Mouse (Mus musculus) limb, embryonic 14.5 days (tissue): ENCODE measurements around the gene Sp2. TPM values are rescaled to one million over a fixed set of nuclear protein-coding genes. Genes with fewer than 3 reads are reported as not detected.

ENCODE experiments used
- ATAC-seq: fragments of 200-750 bp; cut with Nextera tagmentation; 2 replicates; pipeline ENCODE4 v1.8.0; 2017; ENCODE audit warnings: low read depth, moderate number of reproducible peaks, moderate TSS enrichment; ENCODE audit not compliant: low FRiP score
- DNase-seq: peaks from one replicate; pipeline ENCODE4 v3.0.0-alpha.2; 2015; ENCODE audit warnings: low spot score
- H3K27ac ChIP-seq: fragments of 300-500 bp; sonication (generic); replicated peaks from 2 replicates; pipeline ENCODE4 v1.5.1; 2014; ENCODE audit warnings: low read depth, mild to moderate bottlenecking, low read length, moderate library complexity, mixed read lengths
- H3K27me3 ChIP-seq: fragments of 300-500 bp; sonication (generic); 2 replicates; pipeline ENCODE4 v1.6.1; 2014; ENCODE audit warnings: low read length, mixed read lengths; ENCODE audit not compliant: control insufficient read depth, insufficient read depth
- H3K36me3 ChIP-seq: fragments of 300-500 bp; sonication (generic); 2 replicates; pipeline ENCODE4 v1.6.1; 2014; ENCODE audit warnings: mild to moderate bottlenecking, low read length, moderate library complexity, mixed read lengths; ENCODE audit not compliant: control insufficient read depth, insufficient read depth
- H3K4me1 ChIP-seq: fragments of 300-500 bp; sonication (generic); 2 replicates; pipeline ENCODE4 v1.6.1; 2014; ENCODE audit warnings: antibody characterized with exemption, low read length, mixed read lengths; ENCODE audit not compliant: control insufficient read depth, insufficient read depth
- H3K4me2 ChIP-seq: fragments of 300-500 bp; sonication (generic); replicated peaks from 2 replicates; pipeline ENCODE4 v1.6.1; 2014; ENCODE audit warnings: low read depth, mild to moderate bottlenecking, low read length, moderate library complexity; ENCODE audit not compliant: severe bottlenecking
- H3K4me3 ChIP-seq: fragments of 300-500 bp; sonication (generic); replicated peaks from 2 replicates; pipeline ENCODE4 v1.5.1; 2014; ENCODE audit warnings: low read length
- H3K9ac ChIP-seq: fragments of 300-500 bp; sonication (generic); 2 replicates; pipeline ENCODE4 v1.6.1; 2014; ENCODE audit warnings: mild to moderate bottlenecking, low read depth, low read length, moderate library complexity; ENCODE audit not compliant: severe bottlenecking
- H3K9me3 ChIP-seq: fragments of 300-500 bp; sonication (generic); 2 replicates; pipeline ENCODE4 v1.6.1; 2016; ENCODE audit warnings: low read length; ENCODE audit not compliant: control insufficient read depth
- POLR2A ChIP-seq: fragments of 200-500 bp; IDR thresholded peaks from 2 replicates; pipeline ENCODE4 v1.8.0; 2012; ENCODE audit warnings: inconsistent platforms, mild to moderate bottlenecking, moderate library complexity, borderline replicate concordance; ENCODE audit not compliant: insufficient read depth, insufficient read length; ENCODE audit errors: extremely low read depth
- WGBS: fragments of 180-500 bp; shearing (Covaris S2); extraction: QIAGEN DNeasy Blood & Tissue Kit; methylation state at CpG from one replicate; pipeline ENCODE4 v1.1.7; 2014; 5-methylcytosine and 5-hydroxymethylcytosine counted together
- polyA plus RNA-seq, 2 experiments: library from polyadenylated mRNA; depleted of rRNA in 1 of 2; stranded (reverse) in 1 of 2; unstranded in 1 of 2; fragments of >200 nt; fragmentation: Nextera tagmentation in 1 of 2; extraction: Ambion mirVana in 1 of 2; gene quantifications; 2 replicates each; pipeline versions ENCODE4 v1.2.1 to v1.2.3; 2012 to 2014

The Sp2 gene
- polyA plus RNA-seq, 2 experiments, result 16.0 to 17.1 TPM

DNA sequence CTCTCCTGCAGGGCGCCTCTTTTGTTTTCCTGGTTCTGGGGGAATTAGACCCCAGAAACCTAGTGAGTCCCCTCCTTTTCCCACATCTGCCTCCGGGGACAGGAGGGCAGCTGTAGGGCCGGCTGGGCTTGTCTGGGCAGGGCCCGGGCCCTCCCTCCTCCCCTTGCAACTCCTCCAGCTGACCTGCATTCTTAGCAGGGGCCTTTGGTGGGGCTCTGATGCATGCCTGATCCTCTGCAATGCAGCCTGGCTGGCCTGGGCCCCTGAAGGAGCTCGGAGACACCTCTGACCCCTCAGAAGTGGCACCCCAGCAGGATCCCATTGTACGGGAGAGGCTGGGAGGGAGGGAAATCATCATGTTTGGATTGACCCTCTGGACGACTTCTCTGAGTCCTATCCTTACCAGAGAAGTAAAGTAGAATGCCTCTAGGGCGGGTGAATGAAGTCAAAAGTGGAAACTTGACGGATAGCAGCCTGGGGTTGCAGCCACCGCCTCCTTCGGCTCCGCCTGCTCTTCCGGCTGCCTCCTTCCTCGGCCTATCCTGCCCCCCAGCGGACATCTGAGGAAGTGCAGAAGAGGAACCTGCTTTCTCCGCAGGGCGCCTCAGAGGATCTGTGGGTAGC lies 43.1 kb upstream of the Sp2 start:
- Histone ChIP-seq H3K9me3 (no peaks in the 10 kb centered on the region), H3K9ac (peak overlapping the region; percentile 40; the same call in 1 of the 2 replicates), H3K27ac (peak overlapping the region; percentile 49), H3K27me3 (peaks cover 30% of the 10 kb centered on the region), H3K4me2 (peak overlapping the region; percentile 66), H3K4me1 (peaks cover 20% of the 10 kb centered on the region), H3K4me3 (peak overlapping the region; percentile 31), H3K36me3 (no peaks in the 10 kb centered on the region)
- WGBS, result 4% methylated on average over 17 of the region's 17 CpGs
- DNase-seq (peak; percentile 85), ATAC-seq (peak; percentile 69)
- TF ChIP-seq POLR2A, result no peak

DNA sequence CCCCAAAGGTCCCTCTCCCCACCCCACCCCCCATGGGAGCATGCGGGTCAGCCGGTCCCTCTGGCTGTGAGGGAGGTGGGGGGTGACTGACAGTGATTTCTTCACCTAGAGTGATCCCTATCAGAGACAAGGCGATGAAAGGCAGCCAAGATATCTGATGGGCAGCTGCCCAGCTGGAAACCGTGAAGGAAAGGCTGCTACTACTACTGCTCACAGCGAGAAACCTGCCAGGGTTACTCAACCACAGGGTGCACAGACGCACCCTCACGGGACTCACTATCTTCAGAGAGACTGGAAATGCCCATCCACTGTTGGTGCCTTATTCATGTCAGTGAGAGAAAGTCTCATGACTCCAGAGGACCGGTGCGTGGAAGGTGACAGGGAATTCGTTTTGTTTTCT lies 42.2 kb upstream of the Sp2 start:
- peaks cover 15% of the 10 kb centered on the region for H3K4me1 ChIP-seq
- no peaks in the 10 kb centered on the region for H3K9me3 ChIP-seq
- no peak overlapping the region for H3K4me3 ChIP-seq
- H3K9ac ChIP-seq, result no peak overlapping the region; the same call in 1 of the 2 replicates
- 42% methylated on average over 10 of the region's 10 CpGs for WGBS
- no peak overlapping the region for H3K27ac ChIP-seq
- ATAC-seq, result no peak
- peaks cover 38% of the 10 kb centered on the region for H3K27me3 ChIP-seq
- TF ChIP-seq POLR2A, result no peak
- H3K4me2 ChIP-seq, result no peak overlapping the region; the same call in 1 of the 2 replicates
- DNase-seq, result no peak
- H3K36me3 ChIP-seq, result no peaks in the 10 kb centered on the region

DNA sequence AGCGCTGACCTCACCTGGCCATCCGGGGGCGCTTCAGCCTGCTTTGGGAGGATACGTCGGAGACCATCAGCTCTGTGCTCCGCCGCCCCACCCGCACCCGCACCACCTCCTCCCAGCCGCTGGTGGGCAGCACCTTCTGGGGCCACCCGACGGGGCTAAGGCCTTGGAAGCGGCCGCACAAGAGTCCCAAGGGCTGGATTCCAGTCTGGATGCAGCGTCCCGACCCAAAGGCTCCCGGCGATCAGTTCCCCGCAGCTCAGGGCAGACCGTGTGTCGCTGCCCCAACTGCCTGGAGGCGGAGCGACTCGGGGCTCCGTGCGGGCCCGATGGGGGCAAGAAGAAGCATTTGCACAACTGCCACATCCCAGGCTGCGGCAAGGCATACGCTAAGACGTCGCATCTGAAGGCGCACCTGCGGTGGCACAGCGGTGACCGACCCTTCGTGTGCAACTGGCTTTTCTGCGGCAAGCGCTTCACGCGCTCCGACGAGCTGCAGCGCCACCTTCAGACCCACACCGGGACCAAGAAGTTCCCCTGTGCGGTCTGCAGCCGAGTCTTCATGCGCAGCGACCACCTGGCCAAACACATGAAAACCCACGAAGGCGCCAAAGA lies 39.2 kb upstream of the Sp2 start:
- Histone ChIP-seq H3K36me3 (no peaks in the 10 kb centered on the region), H3K4me2 (peak overlapping the region; percentile 76), H3K9me3 (no peaks in the 10 kb centered on the region), H3K9ac (peak overlapping the region; percentile 54), H3K27me3 (peaks cover 64% of the 10 kb centered on the region), H3K4me1 (peaks cover 15% of the 10 kb centered on the region), H3K27ac (no peak overlapping the region), H3K4me3 (peak overlapping the region; percentile 46)
- DNase-seq, result peak; percentile 55
- WGBS, result 2% methylated on average over 47 of the region's 50 CpGs
- ATAC-seq, result peak; percentile 35; the same call in 1 of the 2 replicates
- TF ChIP-seq POLR2A, result no peak

DNA sequence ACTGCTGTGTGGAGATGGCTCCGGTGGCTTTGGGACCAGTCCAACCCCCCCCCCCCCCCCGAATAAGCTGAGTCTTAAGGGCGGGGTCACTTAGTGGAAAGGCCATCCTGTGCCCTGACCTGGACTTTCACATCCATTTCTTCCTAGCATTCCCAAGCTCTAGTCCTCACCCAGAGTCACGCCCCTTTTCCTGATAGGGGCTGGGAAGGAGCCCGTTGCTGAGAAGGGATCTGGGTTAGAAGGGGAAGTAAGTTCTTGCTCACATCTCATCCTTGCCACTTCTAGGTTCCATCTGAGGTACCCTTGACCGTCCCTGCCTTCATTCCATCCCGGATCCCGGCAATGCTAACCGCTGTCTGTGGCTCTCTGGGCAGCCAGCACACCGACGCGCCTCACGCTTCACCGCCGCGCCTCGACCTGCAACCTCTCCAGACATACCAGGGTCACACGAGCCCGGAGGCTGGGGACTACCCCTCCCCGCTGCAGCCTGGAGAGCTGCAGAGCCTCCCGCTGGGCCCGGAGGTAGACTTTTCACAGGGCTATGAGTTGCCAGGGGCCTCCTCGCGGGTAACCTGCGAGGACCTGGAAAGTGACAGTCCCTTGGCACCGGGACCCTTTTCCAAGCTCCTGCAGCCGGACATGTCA lies 38.5 kb upstream of the Sp2 start:
- Histone ChIP-seq H3K9ac (no peak overlapping the region), H3K4me1 (peaks cover 15% of the 10 kb centered on the region), H3K36me3 (no peaks in the 10 kb centered on the region), H3K27ac (no peak overlapping the region), H3K9me3 (no peaks in the 10 kb centered on the region), H3K27me3 (peaks cover 72% of the 10 kb centered on the region), H3K4me2 (peak overlapping the region; percentile 76), H3K4me3 (peak overlapping the region; percentile 46)
- DNase-seq, result no peak
- WGBS, result 3% methylated on average over 26 of the region's 27 CpGs
- no peak for TF ChIP-seq POLR2A
- no peak for ATAC-seq

DNA sequence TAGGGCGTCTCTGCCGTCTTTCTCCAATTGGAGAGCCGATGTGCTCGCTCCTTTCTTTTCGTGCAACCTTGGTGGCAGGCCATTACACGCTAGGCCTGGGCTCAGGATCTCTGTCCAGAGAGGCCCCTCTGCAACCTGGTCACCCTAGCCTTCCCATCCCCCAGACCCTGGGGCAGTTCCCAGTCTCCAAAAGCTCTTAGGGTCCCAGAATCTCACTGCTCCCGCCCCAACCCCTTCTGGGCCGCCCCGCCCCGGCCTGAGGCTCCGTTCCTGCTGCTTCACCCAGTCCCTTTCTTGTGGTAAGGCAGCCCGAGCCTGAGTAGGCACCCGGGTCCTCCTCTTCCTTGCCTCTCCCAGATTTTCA lies 36.6 kb upstream of the Sp2 start:
- TF ChIP-seq POLR2A, result no peak
- ATAC-seq, result no peak
- Histone ChIP-seq H3K4me1 (peaks cover 9% of the 10 kb centered on the region; the same call in 1 of the 2 replicates), H3K27me3 (peaks cover 80% of the 10 kb centered on the region), H3K36me3 (no peaks in the 10 kb centered on the region), H3K4me2 (peak overlapping the region; percentile 66; the same call in 1 of the 2 replicates), H3K27ac (no peak overlapping the region), H3K9ac (no peak overlapping the region), H3K4me3 (peak overlapping the region; percentile 41; the same call in 1 of the 2 replicates), H3K9me3 (no peaks in the 10 kb centered on the region)
- 5% methylated on average over 11 of the region's 13 CpGs for WGBS
- DNase-seq, result no peak
